Mouse (Mus musculus) CH12.LX (cell line): ENCODE measurements around the gene Mut. TPM values are rescaled to one million over a fixed set of nuclear protein-coding genes. Genes with fewer than 3 reads are reported as not detected.

Source experiments
- DNase-seq: peaks from one replicate; pipeline ENCODE4 v3.0.0-alpha.2; 2013; ENCODE audit errors: extremely low read depth
- H3K27ac ChIP-seq: 2 replicates; pipeline ENCODE4 v1.5.1; 2012; ENCODE audit warnings: low read depth, mild to moderate bottlenecking, control low read depth, moderate library complexity; ENCODE audit not compliant: insufficient read depth
- H3K27me3 ChIP-seq: replicated peaks from 2 replicates; pipeline ENCODE3; 2012; ENCODE audit warnings: inconsistent platforms
- H3K36me3 ChIP-seq, 2 experiments: replicated peaks in 1 of 2; 2 replicates each; pipeline versions ENCODE3 to v1.6.1; 2012; ENCODE audit warnings: inconsistent platforms in 1 of 2, low read length in 1 of 2, mild to moderate bottlenecking in 1 of 2, mixed read lengths in 1 of 2, moderate library complexity in 1 of 2; ENCODE audit not compliant: control insufficient read depth in 1 of 2, insufficient read depth in 1 of 2
- H3K4me1 ChIP-seq, 2 experiments: 2 replicates each; pipeline ENCODE4 v1.6.1; 2012; ENCODE audit warnings: inconsistent platforms in 1 of 2, moderate library complexity in 1 of 2; ENCODE audit not compliant: insufficient read depth in 2 of 2, control insufficient read depth in 1 of 2
- H3K4me2 ChIP-seq: 2 replicates; pipeline ENCODE4 v1.6.1; 2012; ENCODE audit warnings: low read depth, mild to moderate bottlenecking, control low read depth; ENCODE audit not compliant: poor library complexity, insufficient read depth, severe bottlenecking
- H3K4me3 ChIP-seq, 3 experiments: fragments of 150-350 bp in 1 of 3; sonication (generic) in 1 of 3; replicated peaks in 1 of 3; 2 replicates each; pipeline versions ENCODE3 to v1.5.1; 2011 to 2012; ENCODE audit warnings: low read depth in 2 of 3, low read length in 2 of 3, mild to moderate bottlenecking in 2 of 3, moderate library complexity in 2 of 3, control low read depth in 1 of 3, improper control_type of control experiment in 1 of 3, inconsistent platforms in 1 of 3, mixed read lengths in 1 of 3; ENCODE audit not compliant: poor library complexity in 1 of 3
- H3K79me2 ChIP-seq: replicated peaks from 2 replicates; pipeline ENCODE4 v1.6.1; 2012; ENCODE audit warnings: mild to moderate bottlenecking, moderate library complexity; ENCODE audit not compliant: control insufficient read depth, poor library complexity, insufficient read depth, severe bottlenecking; ENCODE audit errors: extremely low read depth
- H3K9ac ChIP-seq: 2 replicates; pipeline ENCODE4 v1.6.1; 2012; ENCODE audit warnings: low read depth, mild to moderate bottlenecking, control low read depth, moderate library complexity; ENCODE audit not compliant: insufficient read depth
- H3K9me3 ChIP-seq: replicated peaks from 2 replicates; pipeline ENCODE3; 2012; ENCODE audit warnings: low read length, inconsistent platforms, mixed read lengths
- BHLHE40 ChIP-seq: IDR thresholded peaks from 2 replicates; pipeline ENCODE4 v1.6.1; 2011; ENCODE audit warnings: mild to moderate bottlenecking, low read depth, low read length, improper control_type of control experiment
- CHD2 ChIP-seq: IDR thresholded peaks from 2 replicates; pipeline ENCODE4 v1.6.1; 2011; ENCODE audit warnings: low read length, improper control_type of control experiment
- CTCF ChIP-seq, 2 experiments: IDR thresholded peaks in 1 of 2; conservative IDR thresholded peaks in 1 of 2; 2 replicates each; pipeline ENCODE4 v1.5.1; 2011 to 2012; ENCODE audit warnings: low read depth in 2 of 2, low read length in 2 of 2, improper control_type of control experiment in 1 of 2, inconsistent platforms in 1 of 2, mild to moderate bottlenecking in 1 of 2, moderate library complexity in 1 of 2
- E2F4 ChIP-seq: IDR thresholded peaks from 2 replicates; pipeline ENCODE4 v1.6.1; 2011; ENCODE audit warnings: low read depth, low read length, improper control_type of control experiment; ENCODE audit not compliant: insufficient replicate concordance
- ELF1 ChIP-seq: IDR thresholded peaks from 2 replicates; pipeline ENCODE4 v1.6.1; 2014; ENCODE audit warnings: low read depth, mild to moderate bottlenecking, inconsistent platforms, low read length, improper control_type of control experiment
- GABPA ChIP-seq: IDR thresholded peaks from 2 replicates; pipeline ENCODE4 v1.6.1; 2012; ENCODE audit warnings: low read depth, low read length, improper control_type of control experiment, inconsistent platforms; ENCODE audit not compliant: insufficient replicate concordance
- HCFC1 ChIP-seq: IDR thresholded peaks from 2 replicates; pipeline ENCODE4 v1.6.1; 2012; ENCODE audit warnings: low read depth, mild to moderate bottlenecking, inconsistent platforms, low read length, improper control_type of control experiment
- IRF4 ChIP-seq: IDR thresholded peaks from 2 replicates; pipeline ENCODE4 v1.6.1; 2014; ENCODE audit warnings: low read depth, mild to moderate bottlenecking, inconsistent platforms, low read length, improper control_type of control experiment
- JUND ChIP-seq: conservative IDR thresholded peaks from 2 replicates; pipeline ENCODE4 v1.6.1; 2011; ENCODE audit warnings: low read depth, low read length, improper control_type of control experiment
- KAT2A ChIP-seq: IDR thresholded peaks from 2 replicates; pipeline ENCODE4 v1.6.1; 2012; ENCODE audit warnings: low read length, improper control_type of control experiment, inconsistent platforms; ENCODE audit not compliant: insufficient replicate concordance
- MAFK ChIP-seq: IDR thresholded peaks from 2 replicates; pipeline ENCODE4 v1.6.1; 2011; ENCODE audit warnings: low read length, improper control_type of control experiment; ENCODE audit not compliant: insufficient replicate concordance
- MAX ChIP-seq: IDR thresholded peaks from 2 replicates; pipeline ENCODE4 v1.6.1; 2011; ENCODE audit warnings: low read length, improper control_type of control experiment
- MAZ ChIP-seq: IDR thresholded peaks from 2 replicates; pipeline ENCODE4 v1.6.1; 2012; ENCODE audit warnings: low read depth, mild to moderate bottlenecking, inconsistent platforms, low read length, improper control_type of control experiment, moderate library complexity
- MXI1 ChIP-seq: IDR thresholded peaks from 2 replicates; pipeline ENCODE4 v1.6.1; 2011; ENCODE audit warnings: mild to moderate bottlenecking, low read depth, low read length, improper control_type of control experiment
- MYC ChIP-seq: IDR thresholded peaks from 2 replicates; pipeline ENCODE4 v1.6.1; 2011; ENCODE audit warnings: low read depth, mild to moderate bottlenecking, improper control_type of control experiment, low read length
- NELFE ChIP-seq: IDR thresholded peaks from 2 replicates; pipeline ENCODE4 v1.6.1; 2011; ENCODE audit warnings: low read depth, low read length, improper control_type of control experiment
- NRF1 ChIP-seq: IDR thresholded peaks from 2 replicates; pipeline ENCODE4 v1.6.1; 2014; ENCODE audit warnings: low read depth, mild to moderate bottlenecking, inconsistent platforms, low read length, improper control_type of control experiment, moderate library complexity
- PAX5 ChIP-seq: IDR thresholded peaks from 2 replicates; pipeline ENCODE4 v1.6.1; 2012; ENCODE audit warnings: low read length, inconsistent platforms, mixed read lengths
- POLR2A ChIP-seq: IDR thresholded peaks from 2 replicates; pipeline ENCODE4 v1.6.1; 2011; ENCODE audit warnings: low read depth, mild to moderate bottlenecking, improper control_type of control experiment, low read length
- RAD21 ChIP-seq: IDR thresholded peaks from 2 replicates; pipeline ENCODE4 v1.6.1; 2011; ENCODE audit warnings: low read depth, mild to moderate bottlenecking, low read length, improper control_type of control experiment, moderate library complexity
- RCOR1 ChIP-seq: conservative IDR thresholded peaks from 2 replicates; pipeline ENCODE4 v1.6.1; 2012; ENCODE audit warnings: low read depth, mild to moderate bottlenecking, inconsistent platforms, low read length, improper control_type of control experiment
- SIN3A ChIP-seq: IDR thresholded peaks from 2 replicates; pipeline ENCODE4 v1.6.1; 2012; ENCODE audit warnings: low read length, improper control_type of control experiment, inconsistent platforms
- SMC3 ChIP-seq: IDR thresholded peaks from 2 replicates; pipeline ENCODE4 v1.6.1; 2011; ENCODE audit warnings: low read depth, low read length, improper control_type of control experiment
- TBP ChIP-seq: conservative IDR thresholded peaks from 2 replicates; pipeline ENCODE4 v1.6.1; 2011; ENCODE audit warnings: low read depth, low read length, improper control_type of control experiment
- TCF12 ChIP-seq: IDR thresholded peaks from 2 replicates; pipeline ENCODE4 v1.6.1; 2014; ENCODE audit warnings: low read depth, mild to moderate bottlenecking, inconsistent platforms, low read length, improper control_type of control experiment
- UBTF ChIP-seq: IDR thresholded peaks from 2 replicates; pipeline ENCODE4 v1.6.1; 2012; ENCODE audit warnings: low read depth, mild to moderate bottlenecking, inconsistent platforms, low read length, improper control_type of control experiment, moderate library complexity
- USF1 ChIP-seq: IDR thresholded peaks from 2 replicates; pipeline ENCODE4 v1.6.1; 2014; ENCODE audit warnings: low read depth, mild to moderate bottlenecking, inconsistent platforms, low read length, improper control_type of control experiment
- ZC3H11A ChIP-seq: IDR thresholded peaks from 2 replicates; pipeline ENCODE4 v1.6.1; 2012; ENCODE audit warnings: low read depth, mild to moderate bottlenecking, inconsistent platforms, low read length, improper control_type of control experiment
- ZKSCAN1 ChIP-seq: IDR thresholded peaks from 2 replicates; pipeline ENCODE4 v1.6.1; 2012; ENCODE audit warnings: low read depth, inconsistent platforms, low read length, improper control_type of control experiment, borderline replicate concordance
- ZMIZ1 ChIP-seq: IDR thresholded peaks from 2 replicates; pipeline ENCODE4 v1.6.1; 2012; ENCODE audit warnings: low read depth, mild to moderate bottlenecking, inconsistent platforms, low read length, improper control_type of control experiment
- dilution Hi-C: fragments of 300-500 bp; cut with MboI; formaldehyde crosslinking; loops from 2 replicates; pipeline ENCODE4 v1.14.3; 2020; ENCODE audit warnings: low sequenced_read_pairs; ENCODE audit not compliant: extremely low pct_unique_long_range_greater_than_20kb, extremely low pct_ligation_motif_present
- in situ Hi-C: fragments of 300-500 bp; cut with MboI; formaldehyde crosslinking; loops from 3 replicates; pipeline ENCODE4 v1.14.3; 2019; ENCODE audit warnings: low sequenced_read_pairs, low pct_ligation_motif_present, low pct_unique_long_range_greater_than_20kb, mixed read lengths
- polyA plus RNA-seq: library from polyadenylated mRNA; unstranded; fragments of >175 nt; gene quantifications from 2 replicates; pipeline ENCODE4 v1.2.1, GENCODE M21; 2012; ENCODE audit warnings: low read depth; ENCODE audit not compliant: insufficient read length
- total RNA-seq, 2 experiments: library from RNA; depleted of rRNA; stranded (reverse); fragments of 300-350 nt in 1 of 2; fragments of >200 nt in 1 of 2; gene quantifications; 2 replicates each; pipeline ENCODE4 v1.2.3; 2012 to 2014

Gene Mut
- total RNA-seq (2012; rRNA removed) (17.7 and 21.1 TPM in 2 replicates), total RNA-seq (2014; rRNA removed) (19.4 and 20.8 TPM in 2 replicates), polyA plus RNA-seq (16.2 and 18.7 TPM in 2 replicates)

GRCm38 (mm10) chr17:40934420-40935231 lies at the start of gene Mut, which contains the start of gene Cenpq:
Gene Mut (plus strand): TSS chr17:40934685.
Gene Cenpq (minus strand): TSS chr17:40935047.
- Histone ChIP-seq H3K4me1 (peaks cover 0 to 10% of the 10 kb centered on the region in 2 experiments; a peak in 1 of 4 replicates), H3K9me3 (no peaks in the 10 kb centered on the region), H3K27ac (peak within 1 kb of the TSS; percentile 73), H3K4me2 (peak within 1 kb of the TSS; percentile 93), H3K9ac (peak within 1 kb of the TSS; percentile 82), H3K79me2 (peaks cover 7% of the 10 kb centered on the region), H3K27me3 (no peaks in the 10 kb centered on the region), H3K36me3 (peaks cover 6 to 35% of the 10 kb centered on the region in 2 experiments), H3K4me3 (peak within 1 kb of the TSS; percentile 78 to 91 (median 90))
- dilution Hi-C loops (no loop called here), in situ Hi-C loops (no loop called here)
- DNase-seq: peak; percentile 96
- TF ChIP-seq IRF4: peak; percentile 50; the same call in 1 of the 2 replicates
- peak; percentile 57 for TF ChIP-seq MXI1
- no peak for TF ChIP-seq ZMIZ1
- no peak for TF ChIP-seq CTCF (conservative IDR thresholded peaks at IDR 0.05 in 1 of 2, IDR thresholded peaks at IDR 0.05 in 1 of 2; ENCODE audit: low read depth in 2 of 2, low read length in 2 of 2)
- peak; percentile 29; the same call in 1 of the 2 replicates for TF ChIP-seq MAX
- peak; percentile 98 for TF ChIP-seq SIN3A
- 0 out of 2 replicates have a peak, but pooled peaks have one; percentile 29 for TF ChIP-seq MYC
- no peak for TF ChIP-seq GABPA
- TF ChIP-seq USF1: no peak
- TF ChIP-seq HCFC1: peak; percentile 86
- peak; percentile 91 for TF ChIP-seq ELF1
- no peak for TF ChIP-seq ZKSCAN1
- TF ChIP-seq TCF12: peak; percentile 88
- TF ChIP-seq MAFK: no peak
- TF ChIP-seq BHLHE40: peak; percentile 18; the same call in 1 of the 2 replicates
- TF ChIP-seq CHD2: peak; percentile 68
- no peak for TF ChIP-seq RCOR1
- TF ChIP-seq JUND: no peak
- peak; percentile 87 for TF ChIP-seq TBP
- TF ChIP-seq RAD21: no peak
- 0 out of 2 replicates have a peak, but pooled peaks have one; percentile 62 for TF ChIP-seq KAT2A
- no peak for TF ChIP-seq PAX5
- TF ChIP-seq NELFE: 0 out of 2 replicates have a peak, but pooled peaks have one; percentile 19
- no peak for TF ChIP-seq SMC3
- TF ChIP-seq NRF1: peak; percentile 88
- peak; percentile 81 for TF ChIP-seq POLR2A
- TF ChIP-seq ZC3H11A: no peak
- TF ChIP-seq MAZ: no peak
- no peak for TF ChIP-seq UBTF
- TF ChIP-seq E2F4: peak; percentile 94
